Mouse (Mus musculus): ENCODE data around the gene Arrb2. TPM values are rescaled to one million over a fixed set of nuclear protein-coding genes. Genes with fewer than 3 reads are reported as not detected.

The Arrb2 gene
- 64.3 and 77.9 TPM in 2 replicates for polyA plus RNA-seq (2012; rRNA removed)

GRCm38 (mm10) chr11:70432048-70432894 lies at the start of gene Arrb2:
Gene Arrb2, plus strand, starts transcription at chr11:70432635.

GRCm38 (mm10) chr11:70409594-70410296 lies 22.7 kb upstream of the Arrb2 start, which contains the start of gene Pelp1:
Gene Pelp1, minus strand, starts transcription at chr11:70410031.

GRCm38 (mm10) chr11:70451797-70452498 lies 19.5 kb downstream of the Arrb2 start, which contains the start of gene Med11:
Gene Med11, plus strand, starts transcription at chr11:70451919.

GRCm38 (mm10) chr11:70458688-70459600 lies 26.5 kb downstream of the Arrb2 start, which contains the start of gene Zmynd15:
Gene Zmynd15, plus strand, starts transcription at chr11:70459433.

GRCm38 (mm10) chr11:70459601-70460101 lies 27.2 kb downstream of the Arrb2 start, which contains the start of gene Cxcl16:
Gene Cxcl16, minus strand, starts transcription at chr11:70459984.

Other genes starting within 250 kb of the Arrb2 start
- 16.9 and 18.9 TPM in 2 replicates for gene Slc16a11, start 219.9 kb upstream of the Arrb2 start, polyA plus RNA-seq (2012; rRNA removed)
- 10.1 and 12.7 TPM in 2 replicates for gene Slc16a13, start 211.6 kb upstream of the Arrb2 start, polyA plus RNA-seq (2012; rRNA removed)
- gene Bcl6b, start 202.8 kb upstream of the Arrb2 start, polyA plus RNA-seq (2012; rRNA removed) = 5.1 and 5.5 TPM in 2 replicates
- gene 0610010K14Rik, start 194.7 kb upstream of the Arrb2 start, polyA plus RNA-seq (2012; rRNA removed) = 150 and 160 TPM in 2 replicates
- gene Gm21988, start 192.8 kb upstream of the Arrb2 start, polyA plus RNA-seq (2012; rRNA removed) = 12.2 and 12.8 TPM in 2 replicates
- gene Rnasek, start 192.8 kb upstream of the Arrb2 start, polyA plus RNA-seq (2012; rRNA removed) = 122 and 145 TPM in 2 replicates
- 0.45 and 0.60 TPM in 2 replicates for gene Alox12, start 177.3 kb upstream of the Arrb2 start, polyA plus RNA-seq (2012; rRNA removed)
- gene Alox12e, start 110.0 kb upstream of the Arrb2 start, polyA plus RNA-seq (2012; rRNA removed) = 0.03 TPM in 1 of 2 replicates, not detected in the other
- gene Alox15, start 80.6 kb upstream of the Arrb2 start, polyA plus RNA-seq (2012; rRNA removed) = 0.12 and 0.45 TPM in 2 replicates
- 22.4 and 26.1 TPM in 2 replicates for gene Pelp1, start 22.6 kb upstream of the Arrb2 start, polyA plus RNA-seq (2012; rRNA removed)
- 29.5 and 33.2 TPM in 2 replicates for gene Med11, start 19.3 kb downstream of the Arrb2 start, polyA plus RNA-seq (2012; rRNA removed)
- gene Zmynd15, start 26.8 kb downstream of the Arrb2 start, polyA plus RNA-seq (2012; rRNA removed) = 1.4 and 1.6 TPM in 2 replicates
- 2.1 and 4.0 TPM in 2 replicates for gene Cxcl16, start 27.3 kb downstream of the Arrb2 start, polyA plus RNA-seq (2012; rRNA removed)
- gene Tm4sf5, start 72.6 kb downstream of the Arrb2 start, polyA plus RNA-seq (2012; rRNA removed) = 5.3 and 6.0 TPM in 2 replicates
- gene Vmo1, start 82.0 kb downstream of the Arrb2 start, polyA plus RNA-seq (2012; rRNA removed) = 0.17 TPM in 1 of 2 replicates, not detected in the other
- gene Gltpd2, start 86.6 kb downstream of the Arrb2 start, polyA plus RNA-seq (2012; rRNA removed) = not detected in 2 replicates
- gene Psmb6, start 92.7 kb downstream of the Arrb2 start, polyA plus RNA-seq (2012; rRNA removed) = 411 and 440 TPM in 2 replicates
- not detected in 2 replicates for gene Gm40193, start 100.3 kb downstream of the Arrb2 start, polyA plus RNA-seq (2012; rRNA removed)
- gene Pld2, start 107.4 kb downstream of the Arrb2 start, polyA plus RNA-seq (2012; rRNA removed) = 30.0 and 37.4 TPM in 2 replicates
- 97.3 and 104 TPM in 2 replicates for gene Mink1, start 130.2 kb downstream of the Arrb2 start, polyA plus RNA-seq (2012; rRNA removed)
- gene 4930544D05Rik, start 183.2 kb downstream of the Arrb2 start, polyA plus RNA-seq (2012; rRNA removed) = 0.12 TPM in 1 of 2 replicates, not detected in the other
- gene Chrne, start 186.6 kb downstream of the Arrb2 start, polyA plus RNA-seq (2012; rRNA removed) = 0.13 and 0.53 TPM in 2 replicates
- 0.05 TPM in 1 of 2 replicates, not detected in the other for gene Gp1ba, start 206.5 kb downstream of the Arrb2 start, polyA plus RNA-seq (2012; rRNA removed)
- gene Rnf167, start 214.6 kb downstream of the Arrb2 start, polyA plus RNA-seq (2012; rRNA removed) = 96.5 and 96.7 TPM in 2 replicates
- gene Slc25a11, start 214.8 kb downstream of the Arrb2 start, polyA plus RNA-seq (2012; rRNA removed) = 113 and 117 TPM in 2 replicates
- gene Pfn1, start 222.0 kb downstream of the Arrb2 start, polyA plus RNA-seq (2012; rRNA removed) = 321 and 340 TPM in 2 replicates
- 17.5 and 44.8 TPM in 2 replicates for gene Eno3, start 224.6 kb downstream of the Arrb2 start, polyA plus RNA-seq (2012; rRNA removed)
- gene Spag7, start 236.8 kb downstream of the Arrb2 start, polyA plus RNA-seq (2012; rRNA removed) = 70.3 and 73.0 TPM in 2 replicates